Mouse (Mus musculus) frontal cortex, postnatal 10 days (tissue): ENCODE results near the gene Hdac7.

Experiments used
- DNase-seq, 2 experiments: peaks; one replicate each; pipeline ENCODE4 v3.0.0; 2022; ENCODE audit warnings: low spot score in 2 of 2, mixed read lengths in 1 of 2

Gene Hdac7

DNA sequence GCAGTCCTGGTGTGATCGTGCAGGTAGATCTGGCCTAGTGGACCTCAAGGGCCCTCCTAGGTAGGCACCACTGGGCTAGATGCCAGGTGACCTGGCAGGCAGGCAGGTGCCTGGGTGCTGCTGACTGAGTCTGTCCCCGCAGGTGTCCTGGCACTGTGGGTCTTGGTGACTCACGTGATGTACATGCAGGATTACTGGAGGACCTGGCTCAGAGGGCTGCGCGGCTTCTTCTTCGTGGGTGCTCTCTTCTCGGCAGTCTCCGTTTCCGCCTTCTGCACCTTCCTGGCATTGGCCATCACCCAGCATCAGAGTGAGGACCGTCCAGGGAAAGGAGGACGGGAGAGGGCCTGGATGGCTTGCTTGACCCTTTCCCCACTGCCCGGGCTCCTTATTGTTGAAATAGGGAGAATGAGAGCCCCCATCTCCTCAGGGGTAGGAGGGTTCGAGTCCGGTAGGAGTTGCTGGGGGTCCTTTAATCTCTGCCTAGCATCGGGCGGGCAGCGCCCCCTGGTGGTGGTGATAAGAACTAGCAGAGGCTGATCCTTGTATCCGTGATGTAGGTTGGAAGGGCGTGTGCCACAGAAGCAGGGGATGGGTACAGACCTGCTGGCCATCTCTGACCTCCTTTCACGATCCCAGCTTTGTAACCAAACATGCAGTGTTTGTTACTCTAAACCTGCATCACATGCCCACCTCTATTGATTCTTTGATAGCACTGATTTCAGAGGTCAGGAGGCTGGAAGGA, 54.4 kb downstream of the Hdac7 start:
- DNase-seq: no peak

- peak; percentile 56 to 64 for DNase-seq
Measured at GRCm38 (mm10) chr15:97788821-97789220, 55.5 kb downstream of the Hdac7 start.

DNA sequence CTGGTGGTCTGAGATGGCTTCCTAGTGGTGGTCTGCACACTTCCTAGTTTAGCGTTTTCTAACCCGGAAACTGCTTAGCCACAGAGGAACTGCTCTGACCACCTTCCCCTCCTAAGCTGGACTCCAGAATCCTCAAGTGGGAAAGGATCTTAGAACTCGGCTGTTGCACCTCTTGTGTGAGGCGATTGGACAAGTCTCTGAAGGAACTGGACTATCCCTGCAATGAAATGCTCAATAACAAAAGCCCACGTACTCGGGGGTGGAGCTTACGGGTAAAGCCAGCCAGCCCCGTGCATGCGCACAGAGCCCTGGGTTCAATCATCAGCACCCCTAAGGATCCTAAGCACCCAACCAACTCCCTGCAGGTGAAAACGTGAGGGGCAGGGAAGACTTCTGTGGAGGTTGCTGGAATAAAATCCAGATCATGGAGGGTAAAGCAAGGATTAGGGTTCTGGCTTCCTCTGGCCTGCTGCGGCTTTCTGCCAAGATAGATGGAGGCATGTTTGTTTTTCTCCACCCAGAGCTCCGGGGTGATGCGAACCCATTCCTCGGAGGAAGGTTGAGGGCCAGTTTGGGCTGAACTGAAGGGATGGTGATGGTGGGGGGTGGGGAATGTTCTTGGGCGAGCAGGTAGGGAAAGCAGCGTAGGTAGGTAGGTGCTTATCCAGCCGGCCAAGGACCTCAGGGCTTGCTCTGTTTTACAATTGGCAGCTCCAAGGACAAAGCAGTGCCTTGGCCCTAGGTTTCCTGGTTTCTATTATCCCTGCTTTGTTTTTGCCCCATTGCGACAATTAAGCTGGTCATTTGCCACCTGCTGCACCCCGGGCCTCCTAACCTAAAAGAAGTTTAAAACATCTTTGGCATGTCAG, 56.3 kb downstream of the Hdac7 start:
- no peak for DNase-seq

DNA sequence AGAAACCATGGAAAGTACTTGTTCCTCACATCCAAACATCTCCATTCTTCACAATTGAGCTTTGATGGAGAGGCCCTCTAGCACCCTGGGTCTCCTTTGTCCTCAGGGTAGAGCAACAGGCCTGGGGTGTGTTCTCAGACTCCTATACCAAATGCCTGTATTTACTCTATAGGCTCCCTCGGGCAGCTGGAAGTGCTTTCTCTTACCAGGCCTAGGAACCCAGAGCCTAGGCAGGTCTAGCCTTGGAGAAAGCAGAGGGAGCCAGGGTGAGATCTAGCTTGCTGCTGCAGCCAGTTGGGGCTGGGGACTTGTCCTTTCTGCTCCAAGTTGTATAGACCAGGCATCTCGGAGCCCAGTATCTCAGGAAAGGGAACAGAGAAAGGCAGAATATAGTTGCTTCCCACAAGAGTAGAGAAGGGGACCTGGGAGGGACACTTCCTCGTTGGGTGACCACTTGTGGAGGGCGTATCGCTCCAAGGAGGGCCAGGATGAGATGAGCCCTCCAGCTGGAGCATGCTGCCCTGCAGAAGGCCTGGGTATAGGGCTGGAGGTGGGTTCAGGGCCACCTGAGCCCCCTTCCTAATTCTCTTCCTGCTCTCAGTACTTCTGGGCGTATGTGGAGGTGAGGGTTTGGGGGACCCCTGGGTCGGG, 57.0 kb downstream of the Hdac7 start:
- DNase-seq: no peak

- DNase-seq: no peak
Measured at GRCm38 (mm10) chr15:97786412-97787112, 57.7 kb downstream of the Hdac7 start.

- no peak for DNase-seq
Measured at GRCm38 (mm10) chr15:97785731-97786411, 58.4 kb downstream of the Hdac7 start.

DNA sequence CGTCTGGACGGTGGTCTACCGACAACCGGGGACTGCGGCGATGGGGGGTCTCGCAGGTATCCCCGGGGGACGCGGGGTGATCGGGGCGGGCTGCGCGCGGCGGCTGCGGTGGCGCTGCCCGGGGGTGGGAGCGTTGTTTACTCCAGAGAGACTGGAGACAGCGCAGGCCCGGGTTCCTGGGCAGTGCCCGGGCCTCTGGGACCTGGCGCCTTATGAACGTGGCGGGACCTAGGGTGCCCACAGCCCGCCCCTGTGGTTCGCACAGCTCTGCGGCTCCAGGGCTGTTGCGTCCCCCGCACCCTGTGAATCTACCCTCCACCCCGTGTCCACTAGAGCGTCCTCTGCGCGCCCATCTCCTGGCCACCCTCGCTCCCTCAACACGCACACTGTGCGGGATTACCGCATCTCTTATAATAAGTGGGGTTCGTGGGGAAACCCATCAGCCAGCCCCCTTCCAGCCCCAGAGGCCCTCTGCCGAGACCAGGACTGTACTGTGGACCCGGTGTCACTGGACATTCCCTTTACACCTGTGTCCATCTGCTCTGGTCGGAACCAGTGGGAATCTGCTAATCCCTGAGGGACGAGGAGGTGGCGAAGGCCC, 59.6 kb downstream of the Hdac7 start:
- peak in 1 of 2 experiments; percentile 43 for DNase-seq

DNA sequence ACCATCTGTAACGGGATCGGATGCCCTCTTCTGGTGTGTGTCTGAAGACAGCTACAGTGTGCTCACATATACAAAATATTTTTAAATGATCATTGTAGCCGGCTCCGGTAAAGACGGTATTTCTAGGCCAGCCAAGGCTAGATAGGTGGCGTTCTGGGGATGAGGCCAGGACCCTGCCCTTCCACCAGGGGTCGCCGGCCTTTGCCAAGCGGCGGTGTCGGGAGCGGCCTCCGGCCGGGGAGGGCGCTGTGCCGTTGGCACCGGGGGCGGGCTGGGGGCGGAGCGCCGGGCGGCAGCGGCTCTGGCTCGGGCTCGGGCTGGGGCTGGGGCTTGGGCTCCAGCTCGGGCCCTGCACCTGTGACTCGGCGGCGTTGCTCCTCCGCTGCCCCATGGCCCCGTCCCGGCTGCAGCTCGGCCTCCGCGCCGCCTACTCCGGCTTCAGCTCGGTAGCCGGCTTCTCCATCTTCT, 60.2 kb downstream of the Hdac7 start:
- peak in 1 of 2 experiments; percentile 87 for DNase-seq

GRCm38 (mm10) chr15:97782749-97783105, 61.6 kb downstream of the Hdac7 start:
- DNase-seq: peak in 1 of 2 experiments; percentile 68

DNA sequence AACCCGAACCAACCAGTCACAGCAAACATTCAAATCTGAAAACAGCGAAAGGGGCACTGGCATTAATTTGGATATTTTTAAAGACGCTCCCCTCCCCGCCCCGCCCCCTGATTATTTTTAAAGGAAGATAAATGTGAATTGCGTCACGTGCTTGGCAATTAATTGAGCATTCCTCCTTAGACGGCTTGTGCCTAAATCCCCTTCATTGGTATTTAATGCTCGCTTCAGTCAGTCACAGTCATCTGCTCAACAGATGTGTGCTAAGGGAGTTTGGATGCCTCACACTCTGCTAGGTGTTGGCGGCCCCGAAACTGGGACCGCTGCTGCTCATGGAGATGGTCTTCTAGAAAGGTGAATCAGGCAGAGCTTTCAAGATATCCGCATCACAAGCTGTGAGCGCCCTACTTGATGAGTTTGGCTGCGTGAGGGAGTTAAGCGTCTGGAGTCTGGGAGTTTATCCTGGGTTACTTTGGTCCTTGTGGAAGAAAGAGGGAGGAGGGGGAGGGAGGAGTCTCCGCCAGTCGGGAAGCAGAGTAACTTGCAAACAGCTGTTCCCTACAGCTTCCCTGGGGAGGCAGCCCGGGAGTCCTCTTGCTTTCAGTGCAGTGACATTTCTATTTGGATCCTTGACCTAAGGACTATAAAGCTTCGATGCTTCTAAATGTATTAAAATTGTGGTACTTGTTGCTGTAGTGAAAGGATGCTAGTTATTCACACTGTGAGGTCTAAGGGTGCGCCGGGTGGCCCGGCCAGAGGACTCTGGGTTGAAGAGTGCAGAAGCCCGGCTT, 62.1 kb downstream of the Hdac7 start:
- no peak for DNase-seq

DNA sequence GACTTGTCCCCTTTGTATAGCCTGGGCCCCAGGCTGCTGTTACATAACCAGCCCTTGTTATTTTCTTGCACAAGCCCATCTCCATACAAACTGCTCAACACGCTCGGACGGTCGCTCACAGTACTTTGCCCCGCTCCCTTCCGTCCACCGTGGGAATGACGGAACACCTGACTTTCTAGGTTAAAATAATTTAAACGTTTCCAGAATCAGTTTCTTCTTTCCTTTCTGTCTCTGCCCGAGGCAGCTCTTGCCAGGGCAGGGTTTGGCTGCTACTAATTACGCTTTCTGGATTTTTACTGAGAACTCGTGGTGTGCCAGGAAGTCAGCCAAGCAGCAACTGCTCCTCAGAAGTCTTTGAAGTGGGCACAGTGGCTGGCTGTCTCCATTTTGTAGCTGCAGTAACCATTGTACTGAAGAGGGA, 63.7 kb downstream of the Hdac7 start:
- DNase-seq: no peak

- no peak for DNase-seq
Measured at GRCm38 (mm10) chr15:97779576-97779975, 64.7 kb downstream of the Hdac7 start.

GRCm38 (mm10) chr15:97778311-97779098, 65.8 kb downstream of the Hdac7 start, which contains the start of gene Slc48a1:
TSS of gene Slc48a1 (plus strand) at chr15:97778520.
- DNase-seq: no peak

GRCm38 (mm10) chr15:97776919-97777318, 67.4 kb downstream of the Hdac7 start:
- no peak for DNase-seq

DNA sequence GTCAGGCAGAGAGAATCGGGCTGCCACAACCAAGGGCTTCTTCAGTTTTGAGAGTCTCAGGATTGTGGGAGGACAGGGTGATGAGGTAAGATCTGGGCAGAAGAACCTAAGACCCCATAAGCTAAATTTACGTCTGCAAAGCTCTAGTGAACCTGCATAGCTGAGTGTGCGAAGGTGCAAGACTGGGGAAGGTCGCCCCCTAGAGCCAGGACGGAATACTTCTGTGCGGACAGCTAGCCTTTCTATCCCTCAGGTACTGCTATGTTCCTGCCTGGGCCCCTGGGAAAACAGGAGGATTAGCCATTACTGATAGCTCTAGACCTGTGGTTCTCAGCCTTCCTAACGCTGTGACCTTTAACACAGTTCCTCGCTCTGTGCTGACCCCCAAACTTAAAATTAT, 67.8 kb downstream of the Hdac7 start:
- DNase-seq: peak in 1 of 2 experiments; percentile 71

- DNase-seq: no peak
Measured at GRCm38 (mm10) chr15:97773961-97774370, 70.3 kb downstream of the Hdac7 start.

DNA sequence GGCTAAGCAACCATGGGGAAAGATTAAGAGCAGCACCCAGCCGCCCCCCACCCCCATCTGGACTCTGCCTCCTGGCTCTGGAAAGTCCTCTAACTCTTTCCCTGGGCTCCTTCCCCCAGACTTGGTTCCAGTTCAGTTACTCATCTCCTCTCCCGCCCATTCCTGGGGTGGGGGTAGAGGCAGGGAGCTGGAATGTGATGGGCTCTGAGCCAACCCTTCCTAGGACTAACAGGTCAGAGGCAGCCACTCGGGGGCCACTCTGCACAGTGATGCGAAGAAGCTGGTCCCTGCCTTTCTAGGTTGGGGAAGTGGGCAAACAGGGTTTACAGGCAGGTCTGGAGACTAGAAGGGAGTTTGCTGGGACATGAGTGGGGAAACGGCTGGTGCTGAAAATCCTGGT, 71.2 kb downstream of the Hdac7 start:
- DNase-seq: no peak

- DNase-seq: no peak
Measured at GRCm38 (mm10) chr15:97770280-97770679, 74.0 kb downstream of the Hdac7 start.

DNA sequence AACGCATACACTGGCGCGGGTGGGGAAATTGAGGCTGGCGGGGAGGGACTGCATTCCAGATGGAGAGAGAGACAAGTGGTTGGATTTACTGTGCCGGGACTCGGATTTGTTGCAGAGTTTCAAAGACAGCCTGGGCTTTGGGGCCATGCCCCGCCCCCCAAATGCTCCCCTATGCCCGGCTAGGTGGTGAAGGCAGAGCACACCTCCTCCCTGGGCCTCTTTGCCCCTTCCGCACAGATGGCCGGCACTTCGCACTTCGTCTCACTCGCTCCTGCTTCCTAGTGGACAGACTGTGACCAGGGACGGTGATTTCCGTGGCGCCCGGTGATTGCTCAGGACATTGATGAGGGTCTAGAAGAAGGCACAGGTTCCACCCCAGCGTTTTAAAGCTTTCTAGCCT, 76.1 kb downstream of the Hdac7 start:
- no peak for DNase-seq
